Mouse (Mus musculus): ENCODE results near the gene Cd4. TPM values are rescaled to one million over a fixed set of nuclear protein-coding genes. Genes with fewer than 3 reads are reported as not detected.
A peak's percentile ranks its signal among the peaks of the same experiment; 100 is the strongest.

Gene Cd4
- 0.23 and 0.26 TPM in 2 replicates for polyA plus RNA-seq (2012; rRNA removed)
- 0.10 and 0.51 TPM in 2 replicates for polyA plus RNA-seq (2014; fragmentation: Nextera tagmentation; extraction: Ambion mirVana)

GRCm38 (mm10) chr6:124887986-124888385, at the start of gene Cd4:
TSS of gene Cd4 (minus strand) at chr6:124888221.
- TF ChIP-seq POLR2A (IDR thresholded peaks at IDR 0.05; ENCODE audit: borderline replicate concordance, extremely low read depth, insufficient read depth, insufficient read length) = no peak
- Histone ChIP-seq H3K9ac (ENCODE audit: low read depth, low read length, severe bottlenecking) (no peak within 1 kb of the TSS), H3K4me2 (replicated peaks; ENCODE audit: low read depth, low read length, severe bottlenecking) (no peak within 1 kb of the TSS), H3K36me3 (ENCODE audit: control insufficient read depth, insufficient read depth, low read length) (no peaks in the 10 kb centered on the region), H3K27ac (replicated peaks; ENCODE audit: low read depth, low read length) (no peak within 1 kb of the TSS), H3K27me3 (ENCODE audit: control insufficient read depth, insufficient read depth, low read length) (no peaks in the 10 kb centered on the region), H3K9me3 (ENCODE audit: control insufficient read depth, low read length) (no peaks in the 10 kb centered on the region), H3K4me3 (replicated peaks; ENCODE audit: low read length) (no peak within 1 kb of the TSS), H3K4me1 (ENCODE audit: control insufficient read depth, insufficient read depth, low read length) (no peaks in the 10 kb centered on the region)
- 75% methylated on average over 9 of the region's 9 CpGs for WGBS
- DNase-seq (ENCODE audit: low spot score) (no peak), ATAC-seq (ENCODE audit: low FRiP score, low read depth) (no peak)

- H3K36me3 ChIP-seq (ENCODE audit: control insufficient read depth, insufficient read depth, low read length) = peaks cover 70% of the 10 kb centered on the region
- DNase-seq (ENCODE audit: low spot score) = no peak
These were observed 49.5 kb upstream of the Cd4 start for GRCm38 (mm10) chr6:124937493-124937892.

DNA sequence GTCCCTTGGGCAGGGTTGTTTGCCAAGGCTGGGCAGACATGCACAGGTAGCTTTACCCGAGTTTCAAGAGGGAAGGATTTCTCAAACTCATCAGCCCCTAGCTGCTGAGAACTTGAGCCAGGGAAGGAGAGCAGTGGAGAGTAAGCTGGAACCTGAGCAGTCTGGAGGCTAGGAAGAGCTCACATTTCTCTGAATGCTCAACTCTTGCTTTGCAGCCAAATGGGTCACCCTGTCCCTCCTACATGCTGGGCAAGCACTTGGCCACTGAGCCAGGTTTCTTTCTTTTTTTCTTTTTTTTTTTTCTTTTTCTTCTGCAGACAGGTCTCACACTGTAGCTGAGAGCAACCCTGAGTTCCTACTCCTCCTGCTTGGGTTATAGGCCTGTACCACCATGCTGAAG, 48.7 kb upstream of the Cd4 start:
- TF ChIP-seq POLR2A (IDR thresholded peaks at IDR 0.05; ENCODE audit: borderline replicate concordance, extremely low read depth, insufficient read depth, insufficient read length) = no peak
- no peak overlapping the region for H3K4me3 ChIP-seq (replicated peaks; ENCODE audit: low read length)
- no peak overlapping the region for H3K9ac ChIP-seq (ENCODE audit: low read depth, low read length, severe bottlenecking)
- ATAC-seq (ENCODE audit: low FRiP score, low read depth) (no peak), DNase-seq (ENCODE audit: low spot score) (no peak)
- H3K27ac ChIP-seq (replicated peaks; ENCODE audit: low read depth, low read length) = no peak overlapping the region
- H3K4me1 ChIP-seq (ENCODE audit: control insufficient read depth, insufficient read depth, low read length) = 0 out of 2 replicates have a peak, but pooled peaks cover 6% of the 10 kb centered on the region
- H3K4me2 ChIP-seq (replicated peaks; ENCODE audit: low read depth, low read length, severe bottlenecking) = no peak overlapping the region
- 94% methylated on average over 1 of the region's 1 CpGs for WGBS
- peaks cover 73% of the 10 kb centered on the region for H3K36me3 ChIP-seq (ENCODE audit: control insufficient read depth, insufficient read depth, low read length)
- H3K9me3 ChIP-seq (ENCODE audit: control insufficient read depth, low read length) = no peaks in the 10 kb centered on the region
- H3K27me3 ChIP-seq (ENCODE audit: control insufficient read depth, insufficient read depth, low read length) = no peaks in the 10 kb centered on the region

More at GRCm38 (mm10) chr6:124937493-124937892, 49.5 kb upstream of the Cd4 start:
- 75% methylated on average over 2 of the region's 2 CpGs for WGBS
- ATAC-seq (ENCODE audit: low FRiP score, low read depth) = no peak
- Histone ChIP-seq H3K27ac (replicated peaks; ENCODE audit: low read depth, low read length) (no peak overlapping the region), H3K27me3 (ENCODE audit: control insufficient read depth, insufficient read depth, low read length) (no peaks in the 10 kb centered on the region), H3K9ac (ENCODE audit: low read depth, low read length, severe bottlenecking) (no peak overlapping the region), H3K4me2 (replicated peaks; ENCODE audit: low read depth, low read length, severe bottlenecking) (no peak overlapping the region), H3K9me3 (ENCODE audit: control insufficient read depth, low read length) (no peaks in the 10 kb centered on the region), H3K4me1 (ENCODE audit: control insufficient read depth, insufficient read depth, low read length) (0 out of 2 replicates have a peak, but pooled peaks cover 4% of the 10 kb centered on the region), H3K4me3 (replicated peaks; ENCODE audit: low read length) (no peak overlapping the region)
- no peak for TF ChIP-seq POLR2A (IDR thresholded peaks at IDR 0.05; ENCODE audit: borderline replicate concordance, extremely low read depth, insufficient read depth, insufficient read length)

DNA sequence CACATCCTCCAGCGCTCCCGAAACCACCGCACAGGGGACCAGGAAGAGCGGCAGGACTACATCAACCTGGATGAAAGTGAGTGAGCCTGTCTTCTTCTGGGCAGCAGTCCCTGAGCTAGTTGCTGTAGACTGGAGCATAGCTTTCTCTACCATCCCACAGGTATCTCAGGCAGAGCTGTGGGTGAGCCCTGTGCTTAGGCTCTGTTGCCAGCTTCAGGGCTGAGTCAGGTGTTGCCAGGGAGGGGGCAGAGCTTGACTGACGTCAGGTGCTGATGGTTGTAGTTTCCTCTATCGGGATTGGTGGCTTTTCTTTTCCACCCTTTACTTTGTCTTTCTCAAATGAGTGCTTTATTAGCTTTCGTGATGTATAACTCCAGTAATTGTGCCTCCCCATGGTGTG, 46.6 kb upstream of the Cd4 start:
- Histone ChIP-seq H3K27ac (replicated peaks; ENCODE audit: low read depth, low read length) (no peak overlapping the region), H3K9me3 (ENCODE audit: control insufficient read depth, low read length) (no peaks in the 10 kb centered on the region), H3K9ac (ENCODE audit: low read depth, low read length, severe bottlenecking) (no peak overlapping the region), H3K4me3 (replicated peaks; ENCODE audit: low read length) (no peak overlapping the region), H3K36me3 (ENCODE audit: control insufficient read depth, insufficient read depth, low read length) (peaks cover 68% of the 10 kb centered on the region), H3K27me3 (ENCODE audit: control insufficient read depth, insufficient read depth, low read length) (no peaks in the 10 kb centered on the region), H3K4me1 (ENCODE audit: control insufficient read depth, insufficient read depth, low read length) (peaks cover 16% of the 10 kb centered on the region), H3K4me2 (replicated peaks; ENCODE audit: low read depth, low read length, severe bottlenecking) (no peak overlapping the region)
- 94% methylated on average over 7 of the region's 7 CpGs for WGBS
- DNase-seq (ENCODE audit: low spot score) (no peak), ATAC-seq (ENCODE audit: low FRiP score, low read depth) (no peak)
- TF ChIP-seq POLR2A (IDR thresholded peaks at IDR 0.05; ENCODE audit: borderline replicate concordance, extremely low read depth, insufficient read depth, insufficient read length) = no peak

- ATAC-seq (ENCODE audit: low FRiP score, low read depth) (no peak), DNase-seq (ENCODE audit: low spot score) (no peak)
- 91% methylated on average over 3 of the region's 3 CpGs for WGBS
- H3K4me1 ChIP-seq (ENCODE audit: control insufficient read depth, insufficient read depth, low read length) = peaks cover 16% of the 10 kb centered on the region
- H3K4me2 ChIP-seq (replicated peaks; ENCODE audit: low read depth, low read length, severe bottlenecking) = peak overlapping the region; percentile 85; the same call in 1 of the 2 replicates
- H3K9me3 ChIP-seq (ENCODE audit: control insufficient read depth, low read length) = no peaks in the 10 kb centered on the region
- H3K27me3 ChIP-seq (ENCODE audit: control insufficient read depth, insufficient read depth, low read length) = no peaks in the 10 kb centered on the region
- TF ChIP-seq POLR2A (IDR thresholded peaks at IDR 0.05; ENCODE audit: borderline replicate concordance, extremely low read depth, insufficient read depth, insufficient read length) = no peak
- H3K4me3 ChIP-seq (replicated peaks; ENCODE audit: low read length) = peak overlapping the region; percentile 95; the same call in 1 of the 2 replicates
- H3K36me3 ChIP-seq (ENCODE audit: control insufficient read depth, insufficient read depth, low read length) = peaks cover 58% of the 10 kb centered on the region
- H3K9ac ChIP-seq (ENCODE audit: low read depth, low read length, severe bottlenecking) = no peak overlapping the region
- no peak overlapping the region for H3K27ac ChIP-seq (replicated peaks; ENCODE audit: low read depth, low read length)
These were observed 45.1 kb upstream of the Cd4 start for GRCm38 (mm10) chr6:124933127-124933526.

Data from limb, embryonic 14.5 days (tissue).